Mouse (Mus musculus) heart, embryonic 12.5 days (tissue): ENCODE results near the gene Atxn7. TPM values are rescaled to one million over a fixed set of nuclear protein-coding genes. Genes with fewer than 3 reads are reported as not detected.
"Not testable (repeated sequence)": the region's sequence is repeated elsewhere in the genome, so short reads cannot be mapped to it uniquely, and the experiment has no call there.

Source experiments
- ATAC-seq: fragments of 200-750 bp; cut with Nextera tagmentation; 2 replicates; pipeline ENCODE4 v1.8.0; 2017; ENCODE audit warnings: moderate TSS enrichment, moderate library complexity; ENCODE audit not compliant: insufficient number of reproducible peaks, low FRiP score
- H3K27ac ChIP-seq: fragments of 300-500 bp; sonication (generic); 2 replicates; pipeline ENCODE4 v1.5.1; 2016; ENCODE audit warnings: mild to moderate bottlenecking, moderate library complexity; ENCODE audit not compliant: poor library complexity, severe bottlenecking
- H3K27me3 ChIP-seq: fragments of 300-500 bp; sonication (generic); replicated peaks from 2 replicates; pipeline ENCODE4 v1.6.1; 2016; ENCODE audit warnings: mild to moderate bottlenecking, moderate library complexity
- H3K36me3 ChIP-seq: fragments of 300-500 bp; sonication (generic); 2 replicates; pipeline ENCODE4 v1.6.1; 2016; ENCODE audit warnings: mild to moderate bottlenecking, moderate library complexity
- H3K4me1 ChIP-seq: fragments of 300-500 bp; sonication (generic); replicated peaks from 2 replicates; pipeline ENCODE4 v1.6.1; 2016; ENCODE audit warnings: mild to moderate bottlenecking
- H3K4me2 ChIP-seq: fragments of 300-500 bp; sonication (generic); 2 replicates; pipeline ENCODE4 v1.6.1; 2016; ENCODE audit warnings: mild to moderate bottlenecking, moderate library complexity
- H3K4me3 ChIP-seq: fragments of 300-500 bp; sonication (generic); 2 replicates; pipeline ENCODE4 v1.5.1; 2016; ENCODE audit warnings: mild to moderate bottlenecking
- H3K9ac ChIP-seq: fragments of 300-500 bp; sonication (generic); 2 replicates; pipeline ENCODE4 v1.6.1; 2016; ENCODE audit warnings: mild to moderate bottlenecking, moderate library complexity
- H3K9me3 ChIP-seq: fragments of 300-500 bp; sonication (generic); replicated peaks from 2 replicates; pipeline ENCODE4 v1.6.1; 2016; ENCODE audit warnings: mild to moderate bottlenecking, moderate library complexity
- WGBS: fragments of 180-500 bp; shearing (Covaris S2); methylation state at CpG from one replicate; pipeline ENCODE4 v1.1.7; 2016; 5-methylcytosine and 5-hydroxymethylcytosine counted together
- polyA plus RNA-seq: library from polyadenylated mRNA; unstranded; fragments of >200 nt; fragmentation: Nextera tagmentation; extraction: Ambion mirVana; gene quantifications from 2 replicates; pipeline ENCODE4 v1.2.1, GENCODE M21; 2016

The Atxn7 gene
- 3.9 and 4.3 TPM in 2 replicates for polyA plus RNA-seq

GRCm38 (mm10) chr14:13961401-13962112 is at the start of gene Atxn7, which contains the start of gene Thoc7:
Gene Atxn7, plus strand, starts transcription at chr14:13961440.
Gene Thoc7, minus strand, starts transcription at chr14:13961852.
- 5% methylated on average over 46 of the region's 56 CpGs for WGBS
- peak within 1 kb of the TSS; percentile 63 for H3K27ac ChIP-seq
- H3K9ac ChIP-seq: peak within 1 kb of the TSS; percentile 99
- no peaks in the 10 kb centered on the region for H3K9me3 ChIP-seq
- peaks cover 6% of the 10 kb centered on the region; the same call in 1 of the 2 replicates for H3K27me3 ChIP-seq
- peak within 1 kb of the TSS; percentile 97 for H3K4me3 ChIP-seq
- no peaks in the 10 kb centered on the region; the same call in 1 of the 2 replicates for H3K36me3 ChIP-seq
- peak within 1 kb of the TSS; percentile 83 for H3K4me2 ChIP-seq
- peaks cover 17% of the 10 kb centered on the region; the same call in 1 of the 2 replicates for H3K4me1 ChIP-seq
- peak; percentile 62 for ATAC-seq

- no peaks in the 10 kb centered on the region for H3K4me1 ChIP-seq
- H3K27ac ChIP-seq: no peak within 1 kb of the TSS
- H3K27me3 ChIP-seq: no peaks in the 10 kb centered on the region
- 39% methylated on average over 1 of the region's 1 CpGs for WGBS
- H3K4me3 ChIP-seq: no peak within 1 kb of the TSS
- no peaks in the 10 kb centered on the region; the same call in 1 of the 2 replicates for H3K9me3 ChIP-seq
- ATAC-seq: no peak
- no peak within 1 kb of the TSS for H3K9ac ChIP-seq
- H3K4me2 ChIP-seq: no peak within 1 kb of the TSS
- no peaks in the 10 kb centered on the region for H3K36me3 ChIP-seq
These were observed 46.7 kb upstream of the Atxn7 start, which contains the start of gene Gm281 for GRCm38 (mm10) chr14:13914387-13915082. Gene Gm281, minus strand, starts transcription at chr14:13914478.

GRCm38 (mm10) chr14:13915207-13915606 is 46.0 kb upstream of the Atxn7 start:
- H3K9me3 ChIP-seq: no peaks in the 10 kb centered on the region; the same call in 1 of the 2 replicates
- WGBS: 73% methylated on average over 4 of the region's 4 CpGs
- no peak overlapping the region for H3K4me3 ChIP-seq
- H3K27ac ChIP-seq: no peak overlapping the region
- H3K27me3 ChIP-seq: no peaks in the 10 kb centered on the region
- ATAC-seq: no peak
- no peaks in the 10 kb centered on the region for H3K36me3 ChIP-seq
- H3K4me2 ChIP-seq: no peak overlapping the region
- no peaks in the 10 kb centered on the region for H3K4me1 ChIP-seq
- H3K9ac ChIP-seq: no peak overlapping the region

GRCm38 (mm10) chr14:13917208-13917607 is 44.0 kb upstream of the Atxn7 start:
- Histone ChIP-seq H3K9ac (no peak overlapping the region), H3K4me3 (no peak overlapping the region), H3K4me1 (no peaks in the 10 kb centered on the region), H3K27ac (no peak overlapping the region), H3K4me2 (no peak overlapping the region), H3K27me3 (no peaks in the 10 kb centered on the region), H3K9me3 (no peaks in the 10 kb centered on the region; the same call in 1 of the 2 replicates), H3K36me3 (no peaks in the 10 kb centered on the region)
- ATAC-seq: no peak
- WGBS: 83% methylated on average over 10 of the region's 10 CpGs

- no peak overlapping the region for H3K27ac ChIP-seq
- H3K27me3 ChIP-seq: no peaks in the 10 kb centered on the region
- H3K9ac ChIP-seq: no peak overlapping the region
- no peak for ATAC-seq
- no peak overlapping the region for H3K4me3 ChIP-seq
- no peak overlapping the region for H3K4me2 ChIP-seq
- H3K4me1 ChIP-seq: no peaks in the 10 kb centered on the region
- H3K9me3 ChIP-seq: no peaks in the 10 kb centered on the region; the same call in 1 of the 2 replicates
- 41% methylated on average over 3 of the region's 3 CpGs for WGBS
- no peaks in the 10 kb centered on the region for H3K36me3 ChIP-seq
These were observed 43.6 kb upstream of the Atxn7 start for GRCm38 (mm10) chr14:13917630-13918029.

GRCm38 (mm10) chr14:13933290-13934051 is 27.8 kb upstream of the Atxn7 start:
- Histone ChIP-seq H3K4me2 (peak overlapping the region; percentile 92), H3K27ac (no peak overlapping the region), H3K36me3 (no peaks in the 10 kb centered on the region), H3K9me3 (peaks cover 19% of the 10 kb centered on the region), H3K4me1 (0 out of 2 replicates have a peak, but pooled peaks cover 3% of the 10 kb centered on the region), H3K27me3 (no peaks in the 10 kb centered on the region), H3K9ac (peak overlapping the region; percentile 64), H3K4me3 (peak overlapping the region; percentile 54)
- ATAC-seq: peak; percentile 48
- 17% methylated on average over 31 of the region's 31 CpGs for WGBS

- 36% methylated on average over 5 of the region's 5 CpGs for WGBS
- Histone ChIP-seq H3K36me3 (no peaks in the 10 kb centered on the region), H3K9me3 (peaks cover 19% of the 10 kb centered on the region), H3K4me2 (peak overlapping the region; percentile 92), H3K4me3 (peak overlapping the region; percentile 54), H3K27me3 (no peaks in the 10 kb centered on the region), H3K27ac (no peak overlapping the region), H3K9ac (no peak overlapping the region; the same call in 1 of the 2 replicates), H3K4me1 (0 out of 2 replicates have a peak, but pooled peaks cover 3% of the 10 kb centered on the region)
- no peak for ATAC-seq
These were observed 27.2 kb upstream of the Atxn7 start for GRCm38 (mm10) chr14:13934052-13934371.

- peaks cover 27% of the 10 kb centered on the region for H3K36me3 ChIP-seq
- H3K27ac ChIP-seq: no peak overlapping the region
- no peak overlapping the region for H3K4me3 ChIP-seq
- H3K27me3 ChIP-seq: no peaks in the 10 kb centered on the region
- H3K9me3 ChIP-seq: 0 out of 2 replicates have a peak, but pooled peaks cover 2% of the 10 kb centered on the region
- no peak overlapping the region for H3K4me2 ChIP-seq
- H3K9ac ChIP-seq: no peak overlapping the region
- no peak for ATAC-seq
- H3K4me1 ChIP-seq: no peaks in the 10 kb centered on the region
- WGBS: 89% methylated on average over 4 of the region's 4 CpGs
These were observed 16.6 kb upstream of the Atxn7 start for GRCm38 (mm10) chr14:13944686-13945085.

GRCm38 (mm10) chr14:13948345-13948744 is 12.9 kb upstream of the Atxn7 start:
- 90% methylated on average over 7 of the region's 7 CpGs for WGBS
- Histone ChIP-seq H3K4me3 (no peak overlapping the region), H3K27me3 (no peaks in the 10 kb centered on the region), H3K9ac (no peak overlapping the region), H3K4me1 (no peaks in the 10 kb centered on the region), H3K27ac (no peak overlapping the region), H3K36me3 (peaks cover 48% of the 10 kb centered on the region), H3K9me3 (0 out of 2 replicates have a peak, but pooled peaks cover 2% of the 10 kb centered on the region), H3K4me2 (no peak overlapping the region)
- no peak for ATAC-seq

GRCm38 (mm10) chr14:13950401-13950800 is 10.8 kb upstream of the Atxn7 start:
- Histone ChIP-seq H3K9me3 (no peaks in the 10 kb centered on the region), H3K4me3 (no peak overlapping the region), H3K9ac (no peak overlapping the region), H3K36me3 (peaks cover 51% of the 10 kb centered on the region), H3K27ac (no peak overlapping the region), H3K4me2 (no peak overlapping the region), H3K27me3 (no peaks in the 10 kb centered on the region), H3K4me1 (no peaks in the 10 kb centered on the region)
- no peak for ATAC-seq

GRCm38 (mm10) chr14:13952151-13952550 is 9.1 kb upstream of the Atxn7 start:
- not testable (repeated sequence) for ATAC-seq, H3K27ac ChIP-seq, H3K4me2 ChIP-seq, H3K4me3 ChIP-seq, H3K4me1 ChIP-seq, H3K27me3 ChIP-seq, H3K9ac ChIP-seq, H3K9me3 ChIP-seq
- 94% methylated on average over 3 of the region's 3 CpGs for WGBS
- peaks cover 54% of the 10 kb centered on the region for H3K36me3 ChIP-seq
